Mouse (Mus musculus) heart, adult 2 months (tissue): ENCODE results near the gene Erp27. TPM values are rescaled to one million over a fixed set of nuclear protein-coding genes. Genes with fewer than 3 reads are reported as not detected.

ENCODE experiments used
- DNase-seq, 2 experiments: peaks; one replicate each; pipeline ENCODE4 v3.0.0; 2021
- H3K27ac ChIP-seq: fragments of 200-600 bp; 2 replicates; pipeline ENCODE4 v1.8.1; 2022
- H3K27me3 ChIP-seq: fragments of 200-500 bp; 2 replicates; pipeline ENCODE4 v1.6.1; 2012; ENCODE audit warnings: mild to moderate bottlenecking, low read length, inconsistent platforms, mixed read lengths; ENCODE audit not compliant: control insufficient read depth, insufficient read depth
- H3K36me3 ChIP-seq: fragments of 200-500 bp; 2 replicates; pipeline ENCODE4 v1.6.1; 2012; ENCODE audit warnings: low read length, inconsistent platforms; ENCODE audit not compliant: control insufficient read depth, insufficient read depth
- H3K4me1 ChIP-seq: fragments of 200-500 bp; 2 replicates; pipeline ENCODE4 v1.6.1; 2011; ENCODE audit warnings: low read length; ENCODE audit not compliant: control insufficient read depth, insufficient read depth
- H3K4me3 ChIP-seq: fragments of 200-600 bp; 2 replicates; pipeline ENCODE4 v1.8.1; 2022
- H3K79me2 ChIP-seq: fragments of 200-500 bp; replicated peaks from 2 replicates; pipeline ENCODE4 v1.6.1; 2012; ENCODE audit warnings: mild to moderate bottlenecking, inconsistent platforms, low read length, moderate library complexity, mixed read lengths; ENCODE audit not compliant: control insufficient read depth, insufficient read depth
- H3K9ac ChIP-seq: fragments of 200-500 bp; 2 replicates; pipeline ENCODE4 v1.6.1; 2012; ENCODE audit warnings: low read depth, mild to moderate bottlenecking, control low read depth, inconsistent platforms, low read length, mixed read lengths
- CTCF ChIP-seq: fragments of 200-600 bp; IDR thresholded peaks from 2 replicates; pipeline ENCODE4 v1.8.1; 2022; ENCODE audit warnings: antibody characterized with exemption, mild to moderate bottlenecking, moderate library complexity
- EP300 ChIP-seq: fragments of 200-500 bp; IDR thresholded peaks from 2 replicates; pipeline ENCODE4 v1.6.1; 2011; ENCODE audit warnings: low read depth, low read length, control low read depth; ENCODE audit not compliant: insufficient read depth
- POLR2A ChIP-seq: fragments of 200-500 bp; IDR thresholded peaks from 2 replicates; pipeline ENCODE4 v1.6.1; 2011; ENCODE audit warnings: mild to moderate bottlenecking, low read depth, low read length, control low read depth; ENCODE audit not compliant: insufficient read depth
- WGBS: fragments of 180-500 bp; shearing (Covaris S2); methylation state at CpG from one replicate; pipeline ENCODE4 v1.1.7; 2018; 5-methylcytosine and 5-hydroxymethylcytosine counted together
- intact Hi-C: fragments of 180-260 bp; cut with DNase I; formaldehyde crosslinking; loops from one replicate; pipeline ENCODE4 v1.15.1; 2025
- polyA plus RNA-seq: library from polyadenylated mRNA; depleted of rRNA; stranded (reverse); fragments of >200 nt; gene quantifications from 2 replicates; pipeline ENCODE4 v1.2.3, GENCODE M21; 2012
- total RNA-seq, 2 experiments: library from RNA; stranded (reverse); gene quantifications; 2 replicates each; pipeline ENCODE4 v1.2.3; 2021

Erp27 gene
- total and polyA plus RNA-seq, 3 experiments = 0.51 TPM; not detected in 2

- intact Hi-C loops = no loop called here
Measured at GRCm38 (mm10) chr6:136942280-136942679, 20.3 kb upstream of the Erp27 start.

GRCm38 (mm10) chr6:136941051-136942021 lies 19.4 kb upstream of the Erp27 start, which contains the start of gene Arhgdib:
Arhgdib (minus strand) TSS chr6:136941899.
- DNase-seq = peak; percentile 64 to 71
- whole genome bisulfite sequencing = 23% methylated on average over 12 of the region's 12 CpGs
- intact Hi-C loops = no loop called here

More at GRCm38 (mm10) chr6:136942280-136942679, 20.3 kb upstream of the Erp27 start:
- no peaks in the 10 kb centered on the region; the same call in 1 of the 2 replicates for H3K36me3 ChIP-seq
- no peak overlapping the region for H3K9ac ChIP-seq
- no peaks in the 10 kb centered on the region for H3K27me3 ChIP-seq
- 70% methylated on average over 9 of the region's 9 CpGs for WGBS
- no peak overlapping the region; the same call in 1 of the 2 replicates for H3K27ac ChIP-seq
- H3K4me3 ChIP-seq = no peak overlapping the region
- no peaks in the 10 kb centered on the region for H3K79me2 ChIP-seq
- DNase-seq = no peak
- peaks cover 10% of the 10 kb centered on the region for H3K4me1 ChIP-seq
- TF ChIP-seq EP300 (no peak), POLR2A (no peak), CTCF (no peak)

GRCm38 (mm10) chr6:136940188-136940960 lies 18.4 kb upstream of the Erp27 start:
- Histone ChIP-seq H3K36me3 (no peaks in the 10 kb centered on the region; the same call in 1 of the 2 replicates), H3K79me2 (no peaks in the 10 kb centered on the region), H3K4me3 (peak overlapping the region; percentile 28; the same call in 1 of the 2 replicates), H3K27ac (peak overlapping the region; percentile 85), H3K9ac (peak overlapping the region; percentile 62), H3K27me3 (no peaks in the 10 kb centered on the region), H3K4me1 (peaks cover 10% of the 10 kb centered on the region)
- intact Hi-C loops = no loop called here
- TF ChIP-seq CTCF = no peak
- TF ChIP-seq POLR2A = no peak
- TF ChIP-seq EP300 = no peak
- peak; percentile 45 to 48 for DNase-seq
- WGBS = 64% methylated on average over 11 of the region's 11 CpGs

More at GRCm38 (mm10) chr6:136941051-136942021, 19.4 kb upstream of the Erp27 start, which contains the start of gene Arhgdib:
- H3K9ac ChIP-seq = peak within 1 kb of the TSS; percentile 62
- H3K27ac ChIP-seq = peak within 1 kb of the TSS; percentile 85
- H3K79me2 ChIP-seq = no peaks in the 10 kb centered on the region
- H3K27me3 ChIP-seq = no peaks in the 10 kb centered on the region
- H3K4me3 ChIP-seq = peak within 1 kb of the TSS; percentile 28
- TF ChIP-seq CTCF = no peak
- TF ChIP-seq EP300 = peak; percentile 55; the same call in 1 of the 2 replicates
- peak; percentile 53 for TF ChIP-seq POLR2A
- peaks cover 10% of the 10 kb centered on the region for H3K4me1 ChIP-seq
- H3K36me3 ChIP-seq = no peaks in the 10 kb centered on the region; the same call in 1 of the 2 replicates

GRCm38 (mm10) chr6:136939326-136940187 lies 17.6 kb upstream of the Erp27 start:
- Histone ChIP-seq H3K36me3 (no peaks in the 10 kb centered on the region; the same call in 1 of the 2 replicates), H3K9ac (no peak overlapping the region), H3K4me1 (peaks cover 10% of the 10 kb centered on the region), H3K27me3 (no peaks in the 10 kb centered on the region), H3K4me3 (no peak overlapping the region), H3K27ac (peak overlapping the region; percentile 85), H3K79me2 (no peaks in the 10 kb centered on the region)
- DNase-seq = no peak
- intact Hi-C loops = no loop called here
- no peak for TF ChIP-seq CTCF
- no peak for TF ChIP-seq POLR2A
- no peak for TF ChIP-seq EP300
- 59% methylated on average over 14 of the region's 14 CpGs for WGBS

GRCm38 (mm10) chr6:136938331-136939126 lies 16.5 kb upstream of the Erp27 start:
- DNase-seq = peak; percentile 65 to 72
- TF ChIP-seq CTCF = no peak
- TF ChIP-seq POLR2A = no peak
- TF ChIP-seq EP300 = no peak
- H3K4me1 ChIP-seq = peaks cover 10% of the 10 kb centered on the region
- WGBS = 35% methylated on average over 18 of the region's 18 CpGs
- no peaks in the 10 kb centered on the region; the same call in 1 of the 2 replicates for H3K36me3 ChIP-seq
- H3K27ac ChIP-seq = peak overlapping the region; percentile 80
- peak overlapping the region; percentile 56 for H3K9ac ChIP-seq
- no peaks in the 10 kb centered on the region for H3K27me3 ChIP-seq
- intact Hi-C loops = no loop called here
- H3K79me2 ChIP-seq = no peaks in the 10 kb centered on the region
- peak overlapping the region; percentile 38 for H3K4me3 ChIP-seq
